Mouse (Mus musculus) embryonic fibroblast, embryonic 13.5 days (primary cell): ENCODE results near the gene Tmbim7. TPM values are rescaled to one million over a fixed set of nuclear protein-coding genes. Genes with fewer than 3 reads are reported as not detected.
"Not testable (repeated sequence)": the region's sequence is repeated elsewhere in the genome, so short reads cannot be mapped to it uniquely, and the experiment has no call there.

ENCODE experiments used
- H3K27ac ChIP-seq: 2 replicates; pipeline ENCODE4 v1.5.1; 2012; ENCODE audit warnings: low read length, control low read depth, inconsistent platforms; ENCODE audit not compliant: insufficient read depth
- H3K4me1 ChIP-seq: 2 replicates; pipeline ENCODE4 v1.6.1; 2011; ENCODE audit warnings: low read length; ENCODE audit not compliant: control insufficient read depth, insufficient read depth
- H3K4me3 ChIP-seq: 2 replicates; pipeline ENCODE4 v1.5.1; 2011; ENCODE audit warnings: mild to moderate bottlenecking, control low read depth, low read length; ENCODE audit not compliant: insufficient read depth
- CTCF ChIP-seq: IDR thresholded peaks from 2 replicates; pipeline ENCODE4 v1.5.1; 2011; ENCODE audit warnings: mild to moderate bottlenecking, control low read depth, low read length, moderate library complexity, borderline replicate concordance; ENCODE audit not compliant: insufficient read depth
- POLR2A ChIP-seq: IDR thresholded peaks from 2 replicates; pipeline ENCODE4 v1.6.1; 2011; ENCODE audit warnings: low read depth, mild to moderate bottlenecking, control low read depth, low read length, moderate library complexity
- polyA plus RNA-seq: library from polyadenylated mRNA; stranded (reverse); fragments of >200 nt; gene quantifications from 2 replicates; pipeline ENCODE4 v1.2.4, GENCODE M21; 2011; ENCODE audit warnings: low read depth; ENCODE audit not compliant: missing spikeins, insufficient read length

Gene Tmbim7
- polyA plus RNA-seq = not detected in 2 replicates

DNA sequence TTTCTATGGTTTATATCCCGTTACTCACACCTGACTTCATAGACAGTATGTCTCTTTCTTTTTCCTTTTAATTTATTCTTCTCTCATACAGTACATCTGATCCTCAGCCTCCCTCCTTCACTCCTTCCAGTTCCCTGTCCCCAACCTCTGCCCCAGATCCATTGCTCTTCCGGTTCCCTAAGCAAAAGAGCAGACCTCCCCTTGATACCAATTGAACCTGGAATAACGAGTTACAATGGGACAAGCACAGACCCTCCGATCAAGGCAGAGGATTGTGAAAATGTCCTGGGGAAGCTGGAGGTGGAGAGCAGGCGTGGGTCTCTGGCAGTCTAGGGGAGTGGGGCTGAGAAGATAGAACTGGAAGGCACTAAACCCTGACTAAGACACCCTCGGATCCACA is at the start of gene Tmbim7:
Tmbim7 (plus strand) TSS at position 301 of the 400 bp plus-strand sequence.
- H3K4me1 ChIP-seq = no peaks in the 10 kb centered on the region
- H3K4me3 ChIP-seq = no peak within 1 kb of the TSS
- no peak within 1 kb of the TSS for H3K27ac ChIP-seq
- no peak for TF ChIP-seq POLR2A

DNA sequence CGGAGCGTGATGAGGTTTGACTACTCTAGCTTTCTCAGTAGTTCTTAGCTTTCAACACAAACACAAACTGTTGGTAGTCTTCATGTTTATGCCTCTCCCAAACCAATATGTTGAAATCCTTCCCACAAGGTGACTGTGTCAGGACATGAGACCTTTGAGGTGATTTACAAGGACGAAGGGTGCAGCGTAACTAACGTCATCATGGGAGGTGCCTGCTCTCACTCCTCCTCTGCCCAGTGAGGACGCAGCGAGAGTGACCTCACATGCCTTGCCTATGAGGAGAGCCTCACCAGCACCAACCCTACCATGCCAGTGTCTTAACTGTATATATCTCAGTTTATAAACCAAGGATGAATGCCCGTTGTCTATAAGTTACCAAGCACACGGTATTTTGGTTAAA is 43.9 kb upstream of the Tmbim7 start:
- H3K4me1 ChIP-seq = no peaks in the 10 kb centered on the region
- H3K4me3 ChIP-seq = no peak overlapping the region
- H3K27ac ChIP-seq = no peak overlapping the region
- TF ChIP-seq CTCF = no peak

DNA sequence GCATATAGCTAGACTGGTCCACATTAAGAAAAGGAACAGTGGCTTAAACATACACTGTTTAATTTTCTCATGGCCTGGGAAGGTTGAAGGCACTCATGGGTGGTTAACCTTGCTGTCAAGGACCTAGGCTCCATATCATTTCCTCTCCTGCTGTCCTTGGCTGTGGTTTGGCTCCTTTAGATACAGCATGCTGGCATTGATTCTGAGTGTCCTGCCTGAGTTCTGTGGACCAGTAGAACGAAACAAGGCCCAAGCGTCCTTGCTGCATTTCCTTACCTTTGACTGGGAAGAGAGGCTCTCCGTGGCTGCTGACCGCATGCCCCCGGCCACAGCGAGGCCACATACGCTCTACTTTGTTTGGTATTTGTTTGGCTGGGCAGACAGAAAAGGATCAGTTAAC is 41.7 kb upstream of the Tmbim7 start:
- Histone ChIP-seq H3K27ac (no peak overlapping the region), H3K4me3 (no peak overlapping the region), H3K4me1 (no peaks in the 10 kb centered on the region)
- TF ChIP-seq POLR2A (no peak), CTCF (no peak)

DNA sequence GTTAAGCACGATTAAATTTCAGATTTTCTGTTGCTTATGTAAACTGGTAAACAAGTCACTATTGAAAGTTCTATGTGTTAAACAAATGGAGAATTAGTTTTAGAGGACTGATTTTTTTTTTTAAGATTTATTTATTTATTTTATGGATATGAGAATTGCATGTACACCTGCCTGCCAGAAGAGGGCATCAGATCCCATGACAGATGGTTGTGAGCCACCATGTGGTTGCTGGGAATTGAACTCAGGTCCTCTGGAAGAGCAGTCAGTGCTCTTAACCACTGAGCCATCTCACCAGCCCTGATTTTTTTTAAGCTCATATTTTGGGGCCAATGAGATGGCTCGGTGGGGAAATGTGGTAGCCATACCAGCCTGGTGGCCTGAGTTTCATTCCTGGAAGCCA is 39.1 kb upstream of the Tmbim7 start:
- not testable (repeated sequence) for H3K27ac ChIP-seq, H3K4me3 ChIP-seq, H3K4me1 ChIP-seq

DNA sequence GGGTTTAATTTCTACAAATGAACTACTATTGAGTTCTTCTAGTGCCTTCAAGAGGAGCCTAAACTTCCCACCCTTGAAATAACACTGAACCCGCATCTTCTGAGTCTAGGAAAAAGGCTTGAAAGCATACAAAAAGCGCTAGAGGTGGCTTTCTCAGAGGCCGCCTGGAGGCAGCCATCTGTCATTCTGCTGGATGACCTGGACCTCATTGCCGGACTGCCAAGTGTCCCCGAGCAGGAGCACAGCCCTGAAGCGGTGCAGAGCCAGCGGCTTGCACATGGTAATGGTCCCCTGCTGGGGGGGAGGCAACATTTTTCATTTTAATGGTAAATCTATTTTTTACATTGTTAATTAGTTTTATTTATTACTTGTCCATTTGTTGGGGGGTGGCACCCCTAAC is 30.5 kb upstream of the Tmbim7 start:
- H3K4me3 ChIP-seq = no peak overlapping the region
- H3K4me1 ChIP-seq = no peaks in the 10 kb centered on the region
- TF ChIP-seq POLR2A (no peak), CTCF (no peak)
- H3K27ac ChIP-seq = no peak overlapping the region

DNA sequence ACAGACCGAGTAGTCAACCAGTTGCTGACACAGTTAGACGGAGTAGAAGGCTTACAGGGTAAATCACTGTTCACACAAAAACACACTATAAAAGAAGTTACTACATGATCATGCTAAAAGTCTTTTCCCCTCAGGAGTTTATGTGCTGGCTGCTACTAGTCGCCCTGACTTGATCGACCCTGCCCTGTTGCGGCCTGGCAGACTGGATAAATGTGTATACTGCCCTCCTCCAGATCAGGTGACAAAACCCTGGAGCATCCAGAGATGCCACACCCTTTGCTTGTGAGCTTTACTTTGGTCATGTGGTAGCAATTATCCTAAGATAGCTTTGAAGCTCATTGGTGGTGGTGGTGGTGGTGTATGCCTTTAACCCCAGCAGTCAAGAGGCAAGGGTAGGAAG is 20.9 kb upstream of the Tmbim7 start:
- Histone ChIP-seq H3K27ac (no peak overlapping the region), H3K4me3 (no peak overlapping the region), H3K4me1 (no peaks in the 10 kb centered on the region)
- no peak for TF ChIP-seq POLR2A
- TF ChIP-seq CTCF = no peak

DNA sequence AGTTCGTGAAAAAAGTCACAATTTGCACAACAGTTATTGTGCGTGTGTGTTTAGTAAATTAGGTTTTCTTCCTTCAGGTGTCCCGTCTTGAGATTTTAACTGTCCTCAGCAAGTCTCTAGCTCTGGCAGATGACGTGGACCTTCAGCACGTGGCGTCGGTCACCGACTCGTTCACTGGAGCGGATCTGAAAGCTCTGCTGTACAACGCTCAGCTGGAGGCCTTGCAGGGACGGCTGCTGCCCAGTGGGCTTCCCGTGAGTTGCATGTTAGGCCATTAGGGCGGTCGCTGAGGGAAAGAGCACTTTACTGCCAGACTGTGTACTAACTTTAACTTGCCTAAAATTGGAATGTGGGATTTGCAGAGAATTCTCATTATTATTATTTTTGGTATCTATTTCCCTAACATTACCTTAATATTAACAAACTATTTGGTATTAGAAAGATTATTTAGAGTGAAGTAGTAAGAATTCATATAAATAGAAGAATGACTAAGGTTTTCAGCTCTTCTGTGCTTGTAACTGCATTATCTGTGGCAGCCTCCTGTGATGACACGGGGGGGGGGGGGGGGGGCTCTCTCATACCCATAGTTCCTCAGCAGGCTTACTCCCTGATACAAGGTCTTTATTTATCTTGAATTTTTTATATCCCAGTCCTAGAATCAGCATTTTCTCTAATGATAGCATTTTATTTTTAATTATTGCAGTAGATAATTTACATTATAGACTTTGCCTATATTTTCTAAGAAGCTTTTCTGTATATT is 19.3 kb upstream of the Tmbim7 start:
- no peak for TF ChIP-seq CTCF
- H3K27ac ChIP-seq = no peak overlapping the region
- no peaks in the 10 kb centered on the region for H3K4me1 ChIP-seq
- H3K4me3 ChIP-seq = no peak overlapping the region

DNA sequence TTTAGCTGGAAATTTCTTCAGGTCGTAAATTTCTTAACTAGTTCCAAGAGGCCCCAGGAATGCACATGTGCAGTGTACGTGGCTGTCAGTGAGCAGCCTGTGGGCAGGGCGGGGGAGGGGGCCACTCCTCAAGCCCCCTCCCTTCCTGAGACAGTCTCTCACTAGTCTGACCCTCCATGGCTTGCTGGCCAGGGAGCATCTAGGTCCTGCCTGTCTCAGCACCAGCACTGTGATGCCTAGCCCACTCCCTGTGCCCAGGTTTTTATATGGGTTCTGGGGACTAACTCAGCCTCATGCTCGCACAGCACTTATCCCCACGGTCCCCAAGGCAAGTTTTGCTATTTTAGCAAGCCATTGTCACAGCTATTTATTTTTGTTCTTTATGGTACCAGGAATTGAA is 18.7 kb upstream of the Tmbim7 start:
- no peaks in the 10 kb centered on the region for H3K4me1 ChIP-seq
- no peak for TF ChIP-seq POLR2A
- TF ChIP-seq CTCF = no peak
- H3K4me3 ChIP-seq = no peak overlapping the region
- H3K27ac ChIP-seq = no peak overlapping the region

DNA sequence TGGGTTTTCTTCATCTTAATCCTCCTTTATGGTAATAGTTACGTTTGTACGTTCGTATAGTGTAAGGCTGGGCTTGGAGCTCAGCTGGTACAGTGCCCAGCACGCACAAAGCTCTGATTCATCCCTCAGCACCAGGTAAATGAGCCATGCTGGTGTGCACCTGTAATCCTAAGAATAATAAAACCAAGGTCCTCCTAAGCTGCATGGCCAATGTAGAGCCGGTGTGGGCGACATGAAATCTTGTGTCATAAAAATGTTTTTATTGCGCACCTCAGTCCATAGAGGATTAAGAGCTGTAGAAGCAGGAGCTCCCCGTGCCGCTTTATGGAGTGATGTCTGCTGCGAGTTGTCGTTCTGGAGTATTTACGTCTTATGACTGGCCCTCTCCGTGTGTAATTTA is 17.7 kb upstream of the Tmbim7 start:
- TF ChIP-seq POLR2A (no peak), CTCF (no peak)
- no peaks in the 10 kb centered on the region for H3K4me1 ChIP-seq
- no peak overlapping the region for H3K4me3 ChIP-seq
- no peak overlapping the region for H3K27ac ChIP-seq

DNA sequence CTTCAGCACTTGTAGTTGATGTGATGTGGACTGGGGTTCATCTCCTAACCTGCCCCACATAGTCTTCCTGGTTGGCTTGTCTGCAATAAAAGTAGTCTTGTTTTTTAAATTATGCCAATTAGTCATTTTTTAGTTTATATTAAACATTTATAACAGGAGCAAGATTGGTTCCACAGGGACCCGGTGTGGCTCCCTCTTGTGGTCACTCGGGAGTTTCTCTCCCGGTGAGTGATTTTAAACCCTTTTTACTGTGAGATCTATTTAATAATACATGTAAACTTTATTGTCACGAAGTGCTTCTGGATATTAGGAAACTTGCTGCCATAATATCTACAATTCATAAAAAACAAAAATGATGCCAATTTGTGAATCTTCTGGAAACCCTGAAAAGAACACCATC is 17.0 kb upstream of the Tmbim7 start:
- Histone ChIP-seq H3K27ac (no peak overlapping the region), H3K4me3 (no peak overlapping the region), H3K4me1 (no peaks in the 10 kb centered on the region)
- TF ChIP-seq POLR2A (no peak), CTCF (no peak)

DNA sequence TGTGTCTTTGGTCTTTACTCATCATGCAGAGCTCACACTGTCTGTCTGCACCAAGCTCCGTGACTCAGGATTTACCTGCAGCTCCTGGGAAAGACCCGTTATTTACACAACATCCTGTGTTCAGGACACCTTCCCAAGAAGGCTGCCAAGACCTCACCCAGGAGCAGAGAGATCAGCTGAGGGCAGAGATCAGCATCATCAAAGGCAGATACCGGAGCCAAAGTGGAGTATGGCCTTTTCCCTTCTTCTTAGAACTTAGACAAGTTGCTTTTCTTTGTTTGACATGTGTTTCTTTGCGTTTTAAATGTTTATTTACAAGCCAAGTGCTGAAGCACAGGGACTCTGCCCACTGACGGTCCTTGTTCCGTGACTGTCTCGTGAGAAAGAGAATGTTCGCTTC is 15.7 kb upstream of the Tmbim7 start:
- no peak for TF ChIP-seq CTCF
- no peak for TF ChIP-seq POLR2A
- Histone ChIP-seq H3K4me1 (no peaks in the 10 kb centered on the region), H3K27ac (no peak overlapping the region), H3K4me3 (no peak overlapping the region)
